Mouse (Mus musculus) liver, embryonic 14 days (tissue): ENCODE results near the gene Selenbp2. TPM values are rescaled to one million over a fixed set of nuclear protein-coding genes. Genes with fewer than 3 reads are reported as not detected.

Source experiments
- polyA plus RNA-seq: library from polyadenylated mRNA; depleted of rRNA; stranded (reverse); fragments of >200 nt; gene quantifications from 2 replicates; pipeline ENCODE4 v1.2.3, GENCODE M21; 2012; rRNA removed

Selenbp2 gene
- 16.9 and 20.6 TPM in 2 replicates for polyA plus RNA-seq

GRCm38 (mm10) chr3:94693329-94693825 is at the start of gene Selenbp2:
Gene Selenbp2 (plus strand): TSS chr3:94693556.

GRCm38 (mm10) chr3:94658740-94659095 is 34.6 kb upstream of the Selenbp2 start, which contains the start of gene Tuft1:
Gene Tuft1 (minus strand): TSS chr3:94658872.

Other genes starting within 250 kb of the Selenbp2 start
- gene Oaz3, start 249.6 kb upstream of the Selenbp2 start, polyA plus RNA-seq = 0.03 TPM in 1 of 2 replicates, not detected in the other
- gene Celf3, start 215.3 kb upstream of the Selenbp2 start, polyA plus RNA-seq = 0.02 and 0.15 TPM in 2 replicates
- gene Riiad1, start 213.2 kb upstream of the Selenbp2 start, polyA plus RNA-seq = 0.12 TPM in 2 replicates
- 6.1 and 6.7 TPM in 2 replicates for gene Snx27, start 110.8 kb upstream of the Selenbp2 start, polyA plus RNA-seq
- not detected in 2 replicates for gene Gm10972, start 50.4 kb upstream of the Selenbp2 start, polyA plus RNA-seq
- 5.9 and 6.1 TPM in 2 replicates for gene Tuft1, start 34.7 kb upstream of the Selenbp2 start, polyA plus RNA-seq
- 5.1 and 5.5 TPM in 2 replicates for gene Cgn, start 92.9 kb downstream of the Selenbp2 start, polyA plus RNA-seq
- gene Pogz, start 144.0 kb downstream of the Selenbp2 start, polyA plus RNA-seq = 5.7 and 6.9 TPM in 2 replicates
- gene Psmb4, start 193.4 kb downstream of the Selenbp2 start, polyA plus RNA-seq = 159 and 182 TPM in 2 replicates
- 37.4 and 45.0 TPM in 2 replicates for gene Selenbp1, start 239.5 kb downstream of the Selenbp2 start, polyA plus RNA-seq